Mouse (Mus musculus): ENCODE results near the gene Cyp1a2.

The Cyp1a2 gene

DNA sequence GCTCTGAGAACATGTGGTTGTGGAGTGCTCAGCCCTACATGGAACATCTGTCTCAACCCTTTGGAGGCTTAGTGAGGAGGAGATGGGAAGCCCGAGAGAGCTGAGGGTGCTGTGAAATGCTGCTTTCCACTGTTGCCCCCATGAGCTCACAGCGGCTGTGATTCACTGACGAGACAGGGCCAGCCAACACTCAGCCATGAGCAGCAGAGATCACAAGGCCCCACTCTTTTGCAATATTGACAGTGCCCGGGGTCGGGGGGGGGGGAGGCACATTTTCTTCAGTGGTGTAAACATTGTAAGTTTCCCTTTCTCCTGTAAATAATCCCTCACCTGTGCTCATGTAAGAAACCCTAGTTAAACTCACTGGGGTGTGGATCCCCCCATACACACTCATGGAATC, 12.0 kb downstream of the Cyp1a2 start:
- no peak for DNase-seq (ENCODE audit: low spot score in 2 of 2)

DNA sequence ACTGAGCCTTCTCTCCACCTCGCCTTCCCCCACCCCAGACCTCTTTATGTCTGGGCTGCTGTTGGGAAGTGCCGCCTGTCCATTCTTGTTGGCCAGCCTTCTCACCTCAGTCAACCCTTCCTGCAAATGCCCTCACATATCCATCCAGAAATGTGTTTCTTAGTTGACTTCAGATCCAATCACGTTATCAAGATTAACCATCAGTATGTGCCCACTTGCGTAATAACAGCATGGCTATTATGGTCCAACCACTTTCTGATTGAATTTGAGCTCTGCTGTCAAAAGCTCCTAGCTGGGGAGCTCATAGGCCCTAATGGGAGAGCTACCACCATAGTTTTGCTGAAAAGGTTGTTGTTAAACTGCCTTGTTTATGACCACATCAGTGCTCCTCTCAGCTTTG, 12.5 kb downstream of the Cyp1a2 start:
- no peak for DNase-seq (ENCODE audit: low spot score in 2 of 2)

DNA sequence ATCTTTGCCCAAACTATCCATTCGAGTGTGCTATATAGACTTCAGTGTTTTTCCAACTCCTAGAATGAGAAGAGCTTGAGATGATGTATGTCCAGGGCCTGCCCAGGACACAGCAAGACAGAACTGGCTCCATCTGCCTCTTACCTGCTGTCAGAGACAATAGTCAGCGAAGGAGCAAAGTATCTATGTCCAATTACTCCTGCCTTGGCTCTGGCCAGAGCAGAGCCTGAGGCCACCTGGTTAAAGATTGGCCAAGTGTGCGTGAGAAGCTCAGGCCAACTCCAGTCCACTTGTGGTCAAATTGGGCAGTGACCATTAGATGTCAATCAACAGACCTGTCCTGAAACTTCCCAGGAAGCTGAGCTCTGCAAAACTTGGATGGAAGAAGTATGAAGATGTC, 13.9 kb downstream of the Cyp1a2 start:
- DNase-seq (ENCODE audit: low spot score in 2 of 2), result no peak

DNA sequence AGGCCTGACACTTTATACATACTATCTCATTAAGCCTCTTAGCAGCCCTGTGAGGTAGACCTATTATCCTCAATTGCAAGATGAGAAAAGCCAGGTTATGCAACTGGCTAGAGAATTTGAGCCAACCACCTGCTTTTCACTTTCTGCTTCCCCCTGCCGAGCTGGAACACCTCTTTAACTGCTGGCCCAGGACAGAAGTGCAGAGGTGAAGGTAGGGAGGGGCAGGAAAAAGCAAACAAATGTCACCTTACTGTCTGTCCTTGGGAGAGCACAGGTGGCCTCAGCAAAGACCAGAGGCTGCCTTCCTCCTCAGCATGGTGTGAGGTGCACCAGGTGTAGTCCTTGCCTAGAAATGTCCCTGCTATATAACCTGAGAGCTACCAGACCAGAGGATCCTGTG, 15.2 kb downstream of the Cyp1a2 start:
- DNase-seq (ENCODE audit: low spot score in 2 of 2), result no peak

DNA sequence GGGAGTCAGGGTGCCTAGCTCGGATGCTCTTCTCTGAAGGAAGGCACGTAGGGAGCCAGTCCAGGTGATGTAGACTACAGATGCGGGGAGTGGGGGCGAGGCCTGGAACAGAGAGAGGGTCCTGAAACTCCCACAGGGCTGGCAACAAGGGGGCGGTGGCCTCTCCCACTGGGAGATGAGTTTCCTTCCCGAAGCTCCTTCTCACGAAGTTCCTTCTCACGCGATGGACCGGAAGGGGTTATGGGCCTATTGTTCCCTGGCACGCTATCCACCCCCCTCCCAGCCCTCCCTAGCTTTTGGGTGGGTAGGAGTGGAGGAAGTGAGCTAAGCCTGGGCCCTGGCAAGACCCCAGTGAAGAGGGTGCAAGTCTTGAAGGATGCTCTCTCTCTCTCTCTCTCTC, 15.7 kb downstream of the Cyp1a2 start:
- peak; percentile 38 to 52 for DNase-seq (ENCODE audit: low spot score in 2 of 2)

DNA sequence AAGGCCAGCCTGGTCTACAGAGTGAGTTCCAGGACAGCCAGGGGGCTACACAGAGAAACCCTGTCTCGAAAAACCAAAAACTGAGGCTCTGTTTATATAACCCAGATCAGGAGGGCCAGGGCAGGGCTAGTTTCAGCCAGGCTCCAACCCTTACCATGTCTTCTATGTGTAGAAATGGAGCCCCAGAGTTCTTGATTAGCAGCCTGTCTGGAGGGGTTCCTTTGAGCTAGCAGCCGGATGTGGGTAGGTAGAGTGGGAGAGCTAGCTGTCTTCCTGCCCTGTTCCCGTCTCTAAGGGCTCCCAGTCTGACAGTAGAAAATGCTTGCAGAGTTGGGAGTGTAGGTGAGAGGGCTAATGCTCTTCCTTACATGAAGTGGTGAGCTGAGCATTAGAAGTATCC, 16.4 kb downstream of the Cyp1a2 start:
- DNase-seq (ENCODE audit: low spot score in 2 of 2), result no peak

DNA sequence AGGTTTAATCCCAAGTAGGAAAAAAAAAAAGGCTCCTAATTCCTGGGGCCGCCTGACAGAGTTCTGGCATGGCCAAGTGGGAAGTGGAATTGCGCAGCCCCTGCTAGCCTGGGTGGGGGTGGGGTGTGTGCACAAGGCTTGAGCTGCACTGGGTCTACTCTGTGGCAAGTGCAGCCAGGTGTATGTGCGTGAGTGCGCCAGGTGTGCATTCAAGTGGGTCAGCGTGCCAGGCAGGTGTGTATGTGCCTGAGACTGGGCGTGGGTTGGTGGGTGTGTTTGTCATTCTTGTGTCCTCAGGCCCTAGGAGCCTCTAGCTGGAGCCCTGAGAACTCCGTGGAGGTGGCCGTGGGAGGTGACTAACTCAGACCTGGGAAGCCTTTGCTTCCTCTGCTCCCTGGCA, 17.0 kb downstream of the Cyp1a2 start:
- DNase-seq (ENCODE audit: low spot score in 2 of 2), result no peak

DNA sequence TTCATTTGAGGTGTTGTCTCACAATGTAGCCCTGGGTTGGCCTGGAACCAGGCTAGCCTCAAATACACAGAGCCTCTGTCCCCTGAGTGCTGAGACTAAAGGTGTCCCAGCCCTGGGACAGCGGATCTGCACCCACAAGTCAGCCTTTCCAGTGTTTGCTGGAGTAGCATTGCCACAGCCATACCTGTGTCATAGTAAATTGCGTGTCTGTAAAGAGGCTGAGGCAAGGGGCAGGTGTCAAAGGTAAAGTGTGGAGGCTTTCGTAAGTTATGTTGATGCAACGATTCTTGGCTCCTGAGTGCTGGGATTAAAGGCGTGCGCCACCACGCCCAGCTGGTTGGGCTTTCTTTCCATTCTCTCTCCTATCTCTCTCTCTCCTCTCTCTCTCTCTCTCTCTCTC, 18.9 kb downstream of the Cyp1a2 start:
- DNase-seq (ENCODE audit: low spot score in 2 of 2), result no peak

DNA sequence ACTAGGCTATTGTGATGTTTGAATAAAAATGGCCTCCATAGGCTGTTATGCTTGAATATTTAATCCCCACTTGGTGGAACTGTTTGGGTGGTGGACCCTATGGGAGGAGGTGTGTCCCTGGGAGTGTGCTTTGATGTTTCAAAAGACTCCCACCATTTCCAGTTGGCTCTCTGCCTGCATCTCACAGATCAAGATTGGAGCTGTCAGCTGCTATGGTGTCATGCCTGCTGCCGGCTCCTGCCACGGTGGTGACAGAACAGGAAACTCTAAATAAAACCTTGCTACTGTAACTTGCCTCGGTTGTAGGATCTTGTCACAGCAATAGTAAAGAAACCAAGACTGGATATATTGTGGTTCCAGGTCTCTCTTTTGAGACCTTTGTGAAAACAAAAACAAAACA, 22.0 kb downstream of the Cyp1a2 start:
- DNase-seq (ENCODE audit: low spot score in 2 of 2), result no peak

DNA sequence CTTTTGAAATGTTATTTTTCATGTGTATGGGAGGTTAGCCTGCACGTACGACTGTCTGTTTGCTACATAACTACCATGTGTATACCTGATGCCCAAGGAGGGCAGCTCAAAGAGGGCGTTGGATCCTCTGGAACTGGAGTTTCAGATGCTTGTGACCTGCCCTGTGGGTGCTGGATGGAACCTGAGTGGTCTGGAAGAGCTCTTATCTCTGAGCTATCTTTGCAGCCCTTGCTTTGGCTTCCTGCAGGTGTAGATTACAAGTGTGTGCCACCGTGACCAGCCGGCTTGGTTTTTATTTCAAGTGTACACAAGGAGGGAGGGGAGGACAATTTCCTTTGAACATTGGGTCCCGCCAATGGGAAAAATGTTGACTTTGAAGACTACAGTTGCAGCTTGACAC, 23.0 kb downstream of the Cyp1a2 start:
- no peak for DNase-seq (ENCODE audit: low spot score in 2 of 2)

DNA sequence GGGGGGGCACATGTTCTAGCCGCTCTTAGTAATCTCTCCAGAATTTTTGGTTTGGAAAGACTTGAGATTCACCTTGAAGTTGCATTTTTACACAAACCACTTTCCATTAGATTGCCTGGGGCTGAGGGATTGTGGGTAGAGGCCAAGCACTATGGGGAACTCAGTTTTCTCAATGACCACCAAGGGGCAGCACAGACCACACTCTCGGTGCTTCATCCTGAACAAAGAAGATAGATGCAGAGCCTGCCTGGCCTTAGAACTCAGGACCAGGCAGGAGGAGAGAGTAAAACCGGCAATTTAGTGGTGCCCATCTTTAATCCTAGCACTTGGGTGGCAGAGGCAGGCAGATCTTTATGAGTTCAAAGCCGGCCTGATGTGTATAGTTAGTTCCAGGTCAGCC, 23.7 kb downstream of the Cyp1a2 start:
- DNase-seq (ENCODE audit: low spot score in 2 of 2), result peak; percentile 64 to 76

DNA sequence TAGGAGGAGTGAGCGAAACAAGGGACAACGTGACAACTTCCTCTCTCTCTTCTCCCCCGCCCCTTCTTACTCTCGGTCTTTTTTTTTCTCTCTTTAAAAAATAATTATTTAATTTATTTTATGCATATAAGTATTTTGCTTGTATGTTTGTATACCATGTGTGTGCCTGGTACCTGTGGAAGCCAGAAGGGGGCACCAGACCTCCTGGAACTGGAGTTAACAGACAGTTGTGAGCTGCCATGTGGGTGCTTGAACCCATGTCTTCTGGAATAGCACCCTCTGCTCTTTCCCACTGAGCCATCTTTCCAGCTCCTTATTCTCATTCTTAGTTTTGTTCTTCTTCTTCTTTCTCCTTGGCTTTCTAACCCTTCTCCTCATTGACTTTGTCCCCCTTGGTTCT, 24.5 kb downstream of the Cyp1a2 start:
- no peak for DNase-seq (ENCODE audit: low spot score in 2 of 2)

DNA sequence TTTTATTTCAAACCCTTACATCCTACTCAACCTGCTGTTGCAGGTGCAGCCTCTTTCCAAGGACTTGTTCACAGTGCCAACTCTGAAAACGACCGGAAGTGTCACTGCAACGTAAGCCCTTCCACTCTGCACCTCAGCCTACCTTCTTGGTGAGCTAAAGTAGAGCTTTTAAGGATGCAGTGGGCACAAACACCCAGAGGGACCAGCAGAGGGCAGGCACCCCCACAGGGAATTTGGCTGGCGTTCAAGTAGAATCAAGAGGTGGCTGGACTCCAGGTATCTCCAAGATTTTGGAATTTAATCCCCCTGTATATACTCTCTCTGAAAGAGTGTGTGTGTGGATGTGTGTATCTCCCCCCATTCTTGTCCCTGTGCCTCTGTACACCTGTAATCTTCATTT, 25.7 kb downstream of the Cyp1a2 start:
- DNase-seq (ENCODE audit: low spot score in 2 of 2), result no peak

DNA sequence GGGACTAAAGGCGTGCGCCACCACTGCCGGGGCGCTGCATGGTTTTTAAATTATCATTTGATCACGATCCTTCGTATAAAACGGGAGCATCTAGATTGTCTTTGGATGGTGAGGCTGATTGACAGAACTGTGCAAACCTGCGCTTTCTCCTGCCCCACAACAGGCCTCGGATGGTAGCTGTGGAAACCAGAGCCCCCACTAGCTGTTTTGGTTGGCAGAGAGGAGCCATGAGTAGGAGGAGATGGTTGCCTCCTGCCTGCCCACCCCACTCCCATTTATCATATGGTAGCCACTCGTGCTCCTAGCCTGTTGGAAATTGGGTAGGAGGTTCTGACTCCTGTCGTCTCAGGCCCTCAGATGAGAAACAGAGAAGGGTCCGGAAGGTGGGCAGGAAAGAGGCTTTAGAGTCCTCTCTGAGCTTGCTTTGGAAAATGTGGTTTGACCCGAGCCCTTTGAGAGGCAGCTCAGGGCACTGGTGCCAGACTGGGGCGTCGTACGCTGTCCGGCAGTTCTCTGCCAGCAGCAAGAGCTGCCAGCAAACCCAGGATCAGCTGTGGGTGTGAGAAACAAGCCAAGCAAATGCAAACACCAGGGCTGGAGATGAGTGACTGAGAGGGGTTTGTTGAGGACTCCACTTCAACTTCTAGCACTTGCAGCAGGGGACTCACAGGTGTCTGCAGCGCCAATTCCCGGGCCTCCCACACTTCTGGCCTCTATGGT, 26.7 kb downstream of the Cyp1a2 start:
- peak in 1 of 2 experiments; percentile 33 for DNase-seq (ENCODE audit: low spot score in 2 of 2)

DNA sequence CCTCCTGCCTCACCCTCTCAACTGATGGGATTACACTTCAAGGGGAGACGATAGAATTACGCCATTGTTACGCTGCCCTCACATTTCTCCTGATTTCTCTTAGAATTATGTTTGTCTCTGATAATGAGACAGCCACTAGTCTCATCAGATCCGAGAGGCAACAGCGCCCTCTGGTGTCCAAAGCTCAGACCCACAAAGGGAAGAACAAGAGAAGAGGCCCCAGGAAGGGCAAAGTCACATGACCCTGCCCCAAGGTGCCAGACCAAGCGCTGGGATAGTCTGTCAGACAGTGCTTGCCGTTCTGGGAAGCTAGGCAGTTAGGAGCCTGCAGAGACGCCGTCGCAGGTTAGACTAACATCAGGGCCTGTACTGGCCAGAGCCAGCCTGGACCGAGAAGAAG, 27.8 kb downstream of the Cyp1a2 start:
- DNase-seq (ENCODE audit: low spot score in 2 of 2), result peak; percentile 87 to 91

DNA sequence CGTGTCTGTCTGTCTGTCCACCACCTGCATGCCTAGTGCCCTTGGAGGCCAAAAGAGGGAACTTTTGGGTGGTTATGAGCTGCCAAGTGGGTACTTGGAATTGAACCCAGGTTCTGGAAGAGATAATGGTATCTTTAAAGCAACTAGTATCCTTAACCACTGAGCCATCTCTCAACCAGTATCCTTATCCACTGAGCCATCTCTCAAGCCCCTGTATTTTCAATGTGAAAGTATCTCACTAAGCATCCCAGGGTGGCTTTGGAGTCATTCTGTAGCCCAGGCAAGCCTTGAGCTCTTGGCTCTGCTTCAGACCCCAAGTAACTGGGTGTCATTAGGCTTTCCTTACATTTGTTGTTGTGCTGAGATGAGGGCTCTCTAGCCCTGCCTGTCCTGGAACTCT, 28.5 kb downstream of the Cyp1a2 start:
- no peak for DNase-seq (ENCODE audit: low spot score in 2 of 2)

DNA sequence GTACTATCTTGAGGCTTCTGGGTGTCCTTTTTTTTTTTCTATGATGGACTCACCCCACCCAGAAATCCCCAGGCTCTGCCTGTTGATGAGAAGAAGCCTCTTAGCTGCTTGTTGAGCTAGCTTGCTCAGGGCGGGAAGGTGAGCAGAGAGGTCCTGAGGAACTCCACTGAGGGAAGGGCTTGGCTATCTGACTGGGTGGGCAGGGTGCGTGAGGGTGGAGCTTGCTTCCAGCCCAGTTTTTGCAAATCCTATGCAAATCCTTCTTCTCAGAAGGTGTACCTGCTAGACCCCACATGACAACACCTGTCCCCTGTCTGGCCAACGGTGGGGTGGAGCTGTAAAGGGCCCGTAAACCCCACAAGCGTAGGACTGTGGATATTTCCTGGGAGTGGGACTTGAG, 30.2 kb downstream of the Cyp1a2 start, which contains the start of gene Csk:
Gene Csk, minus strand, starts transcription at position 349 of the 400 bp plus-strand sequence.
- DNase-seq (ENCODE audit: low spot score in 2 of 2), result no peak

DNA sequence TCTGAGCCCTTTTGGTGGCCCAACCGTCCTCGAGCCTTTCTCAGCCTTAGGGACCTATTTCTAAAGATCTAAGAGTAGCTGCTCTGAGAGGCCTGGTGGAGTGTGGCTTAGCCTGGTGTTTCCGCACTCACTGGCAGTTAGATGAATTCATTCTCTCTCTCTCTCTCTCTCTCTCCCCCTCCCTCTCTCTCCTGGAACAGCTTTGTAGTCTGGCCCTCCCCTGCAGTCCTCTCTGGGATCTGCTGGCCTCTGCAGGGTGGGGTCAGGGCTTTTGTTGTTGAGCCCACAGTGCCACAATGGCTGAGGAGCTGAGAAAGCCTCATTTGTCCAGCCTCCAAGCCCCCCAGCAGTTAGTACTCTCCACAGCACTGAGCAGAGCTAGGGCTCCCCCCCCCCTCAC, 30.6 kb downstream of the Cyp1a2 start:
- no peak for DNase-seq (ENCODE audit: low spot score in 2 of 2)

DNA sequence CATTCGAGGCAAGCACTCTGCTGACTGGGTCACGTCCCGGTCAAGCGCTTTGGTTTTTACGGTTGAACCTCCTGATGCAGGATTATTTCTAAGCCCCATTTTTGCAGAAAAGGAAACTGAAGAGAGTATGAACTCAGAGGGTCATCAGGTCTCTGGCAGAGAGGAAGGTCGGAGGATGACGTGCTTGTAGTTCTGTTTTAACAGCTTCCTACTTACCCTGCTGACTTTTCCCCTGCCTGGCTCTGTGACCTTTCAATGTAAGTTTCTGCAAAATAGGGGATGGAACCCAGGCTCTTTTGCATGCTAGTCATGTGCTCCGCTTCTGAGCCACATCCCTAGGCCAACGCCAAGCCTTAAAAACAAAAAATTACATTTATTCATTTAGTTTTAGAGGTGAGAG, 31.2 kb downstream of the Cyp1a2 start:
- no peak for DNase-seq (ENCODE audit: low spot score in 2 of 2)

DNA sequence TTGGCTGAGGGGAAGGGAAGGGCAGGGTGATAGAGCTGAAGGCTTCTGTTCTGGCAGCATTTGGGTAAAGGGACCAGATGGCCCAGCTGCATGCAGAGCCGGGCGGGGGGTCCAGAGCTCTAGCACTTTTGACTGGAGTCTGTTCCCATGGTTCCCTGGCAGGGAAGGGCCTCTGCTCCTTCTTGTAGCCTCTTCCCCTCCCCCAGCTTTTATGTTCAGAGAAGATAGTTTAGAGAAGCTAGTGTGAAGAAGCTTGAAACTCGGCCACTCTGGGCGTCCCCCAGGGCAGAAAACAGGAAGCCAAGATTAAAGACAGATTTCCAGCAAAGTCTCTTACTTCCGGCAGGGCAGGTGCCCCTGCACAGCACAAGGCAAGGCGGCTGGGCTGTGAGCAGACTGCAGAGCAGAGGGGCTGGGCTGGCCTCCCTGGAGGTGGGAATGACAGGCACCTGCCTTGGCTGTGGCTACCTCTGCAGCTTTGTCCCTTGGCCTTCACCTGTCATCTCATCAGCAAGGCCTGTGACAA, 32.7 kb downstream of the Cyp1a2 start:
- peak in 1 of 2 experiments; percentile 43 for DNase-seq (ENCODE audit: low spot score in 2 of 2)

DNA sequence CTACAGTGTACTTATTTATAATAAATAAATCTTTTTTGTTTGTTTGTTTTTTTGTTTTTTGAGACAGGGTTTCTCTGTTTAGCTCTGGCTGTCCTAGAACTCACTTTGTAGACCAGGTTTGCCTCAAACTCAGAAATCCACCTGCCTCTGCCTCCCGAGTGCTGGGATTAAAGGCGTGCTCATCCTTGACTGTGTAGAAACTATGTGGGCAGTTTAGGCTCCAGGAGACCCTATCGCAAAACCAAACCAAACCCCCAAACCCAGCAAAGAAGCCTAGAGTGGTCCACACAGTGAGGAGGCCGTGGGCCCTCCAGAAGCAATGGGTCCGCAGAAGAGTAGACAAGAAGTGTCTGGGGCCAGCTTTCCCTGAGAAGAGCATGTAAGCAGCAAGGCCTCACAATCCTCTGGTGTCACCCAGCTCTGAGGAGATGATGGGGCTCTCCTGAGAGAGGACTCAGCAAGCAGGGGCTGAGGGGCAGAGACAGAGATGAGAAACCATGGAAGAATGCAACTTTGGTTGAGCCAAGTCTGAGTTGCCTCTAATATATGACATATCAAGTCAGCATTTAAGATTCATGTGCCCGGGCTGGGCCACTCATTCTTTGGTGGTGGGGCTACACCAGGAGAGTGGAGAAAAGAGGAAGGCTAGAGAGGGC, 33.2 kb downstream of the Cyp1a2 start:
- no peak for DNase-seq (ENCODE audit: low spot score in 2 of 2)

DNA sequence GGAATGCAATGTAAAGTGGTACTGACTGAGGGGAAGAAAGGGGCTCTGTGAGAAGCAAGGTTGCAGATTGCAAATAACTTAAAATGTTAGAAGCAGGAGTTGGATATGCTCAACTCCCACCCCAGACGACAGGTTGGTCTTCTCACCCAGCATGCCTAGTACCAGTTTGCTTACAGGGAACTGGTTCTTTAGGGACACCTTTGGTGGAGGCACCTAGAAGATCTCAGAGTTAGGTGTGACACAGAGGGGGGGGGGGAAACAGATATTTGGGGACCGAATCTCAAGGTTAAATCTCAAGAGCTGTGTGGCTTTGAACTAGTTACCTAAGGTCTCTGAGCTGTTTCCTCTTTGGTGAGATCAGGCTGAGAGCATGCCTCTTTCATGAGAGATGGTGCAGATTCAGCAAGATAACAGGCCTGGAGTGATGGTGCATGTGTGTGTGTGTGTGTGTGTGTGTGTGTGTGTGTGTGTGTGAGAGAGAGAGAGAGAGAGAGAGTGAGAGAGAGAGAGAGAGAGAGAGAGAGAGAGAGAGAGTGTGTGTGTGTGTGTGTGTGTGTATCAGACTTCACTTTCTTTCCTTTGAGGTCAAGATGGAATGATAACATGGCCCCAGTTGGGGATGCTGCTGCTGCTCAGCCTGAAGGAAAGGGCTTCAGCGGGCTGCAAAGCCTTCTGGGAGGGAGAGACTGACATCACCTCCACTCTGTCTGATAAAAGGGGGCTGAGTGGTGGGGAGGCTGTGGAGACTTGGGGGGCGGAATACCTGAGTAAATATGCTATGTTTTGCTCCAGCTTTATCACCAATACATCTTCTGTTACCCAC, 36.0 kb downstream of the Cyp1a2 start:
- no peak for DNase-seq (ENCODE audit: low spot score in 2 of 2)
